Mouse (Mus musculus) kidney, postnatal 0 days (tissue): Measurements from ENCODE around the gene Phgdh. TPM values are rescaled to one million over a fixed set of nuclear protein-coding genes. Genes with fewer than 3 reads are reported as not detected.
"Not testable (repeated sequence)": the region's sequence is repeated elsewhere in the genome, so short reads cannot be mapped to it uniquely, and the experiment has no call there.

Source experiments
- ATAC-seq: fragments of 200-750 bp; cut with Nextera tagmentation; replicated peaks from 2 replicates; pipeline ENCODE4 v1.8.0; 2017; ENCODE audit warnings: low read depth, moderate number of reproducible peaks, moderate TSS enrichment, moderate library complexity; ENCODE audit not compliant: low FRiP score
- DNase-seq: peaks from one replicate; pipeline ENCODE4 v3.0.0-alpha.2; 2016; ENCODE audit warnings: low spot score
- H3K27ac ChIP-seq: fragments of 300-500 bp; sonication (generic); 2 replicates; pipeline ENCODE4 v1.5.1; 2014; ENCODE audit warnings: mild to moderate bottlenecking
- H3K27me3 ChIP-seq: fragments of 300-500 bp; sonication (generic); 2 replicates; pipeline ENCODE4 v1.6.1; 2014; ENCODE audit warnings: low read length, mixed read lengths; ENCODE audit not compliant: insufficient read depth
- H3K36me3 ChIP-seq: fragments of 300-500 bp; sonication (generic); 2 replicates; pipeline ENCODE4 v1.6.1; 2014; ENCODE audit warnings: low read length, mixed read lengths; ENCODE audit not compliant: insufficient read depth
- H3K4me1 ChIP-seq: fragments of 300-500 bp; sonication (generic); replicated peaks from 2 replicates; pipeline ENCODE4 v1.6.1; 2014; ENCODE audit warnings: antibody characterized with exemption, low read length, mixed read lengths; ENCODE audit not compliant: insufficient read depth
- H3K4me2 ChIP-seq: fragments of 300-500 bp; sonication (generic); 2 replicates; pipeline ENCODE4 v1.6.1; 2014; ENCODE audit warnings: mild to moderate bottlenecking, low read length, moderate library complexity, mixed read lengths
- H3K4me3 ChIP-seq: fragments of 300-500 bp; sonication (generic); replicated peaks from 2 replicates; pipeline ENCODE4 v1.5.1; 2014; ENCODE audit warnings: low read depth, low read length
- H3K9ac ChIP-seq: fragments of 300-500 bp; sonication (generic); 2 replicates; pipeline ENCODE4 v1.6.1; 2014; ENCODE audit warnings: low read depth, low read length
- H3K9me3 ChIP-seq: fragments of 300-500 bp; sonication (generic); replicated peaks from 2 replicates; pipeline ENCODE4 v1.6.1; 2016; ENCODE audit warnings: low read length, inconsistent platforms, mixed read lengths
- CTCF ChIP-seq: IDR thresholded peaks from 2 replicates; pipeline ENCODE4 v1.5.1; 2016; ENCODE audit warnings: antibody characterized with exemption, low read depth, mild to moderate bottlenecking, moderate library complexity
- WGBS: fragments of 180-500 bp; shearing (Covaris S2); extraction: QIAGEN DNeasy Blood & Tissue Kit; methylation state at CpG from one replicate; pipeline ENCODE4 v1.1.7; 2014; 5-methylcytosine and 5-hydroxymethylcytosine counted together
- polyA plus RNA-seq: library from polyadenylated mRNA; unstranded; fragments of >200 nt; fragmentation: Nextera tagmentation; extraction: Ambion mirVana; gene quantifications from 2 replicates; pipeline ENCODE4 v1.2.1, GENCODE M21; 2015

Phgdh gene
- 312 and 339 TPM in 2 replicates for polyA plus RNA-seq

DNA sequence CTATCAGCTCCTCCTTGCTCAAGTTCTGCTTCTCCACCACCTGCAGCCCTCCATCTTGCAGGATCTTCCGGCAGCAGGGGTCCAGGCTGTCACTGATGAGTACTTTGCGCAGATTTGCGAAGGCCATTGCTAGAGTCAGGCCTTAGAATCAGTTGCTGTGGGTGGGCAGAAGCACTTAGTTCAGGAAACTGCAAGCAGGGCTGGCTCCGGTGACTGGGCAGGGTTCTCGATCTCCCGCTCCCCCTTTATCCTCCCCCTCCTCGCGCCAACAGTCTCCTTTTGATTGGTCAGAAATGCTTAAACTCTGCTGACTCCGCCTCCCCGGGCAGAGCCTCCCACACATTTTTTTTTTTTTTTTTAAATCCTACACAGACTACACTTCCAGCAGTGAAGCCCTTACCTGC is at the start of gene Phgdh:
TSS of gene Phgdh (minus strand) at position 285 of the 404 bp plus-strand sequence.
- DNase-seq (peak; percentile 92), ATAC-seq (peak; percentile 81)
- not testable (repeated sequence) for H3K9me3 ChIP-seq, H3K36me3 ChIP-seq, H3K27me3 ChIP-seq
- H3K9ac ChIP-seq, result peak within 1 kb of the TSS; percentile 60
- H3K4me1 ChIP-seq, result peaks cover 20% of the 10 kb centered on the region; the same call in 1 of the 2 replicates
- 2% methylated on average over 9 of the region's 10 CpGs for WGBS
- peak within 1 kb of the TSS; percentile 72 for H3K27ac ChIP-seq
- peak within 1 kb of the TSS; percentile 93 for H3K4me2 ChIP-seq
- peak within 1 kb of the TSS; percentile 56 for H3K4me3 ChIP-seq

DNA sequence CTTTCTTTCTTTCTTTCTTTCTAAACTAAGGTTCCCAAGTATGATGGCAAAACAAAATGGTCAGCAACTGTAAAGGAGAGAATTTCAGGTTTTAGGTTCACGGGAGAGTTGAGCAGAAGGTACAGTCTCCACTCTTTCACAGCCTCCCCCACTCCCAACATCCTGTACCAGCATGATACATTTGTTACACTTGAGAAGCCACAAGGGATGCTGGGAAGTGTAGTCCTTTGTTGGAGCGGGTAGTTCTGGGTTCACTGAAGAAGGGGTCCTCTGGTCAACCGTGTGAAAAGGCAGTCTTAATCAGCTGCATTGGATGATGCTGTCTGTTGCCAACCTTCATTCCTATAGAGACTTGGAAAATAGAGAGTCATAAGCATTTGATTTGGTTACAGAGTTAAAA is 49.5 kb upstream of the Phgdh start:
- Histone ChIP-seq H3K36me3 (no peaks in the 10 kb centered on the region), H3K4me2 (no peak overlapping the region), H3K9me3 (no peaks in the 10 kb centered on the region), H3K4me1 (peaks cover 11% of the 10 kb centered on the region), H3K9ac (no peak overlapping the region), H3K27ac (no peak overlapping the region), H3K4me3 (no peak overlapping the region), H3K27me3 (no peaks in the 10 kb centered on the region)
- no peak for ATAC-seq
- DNase-seq, result peak; percentile 43
- 36% methylated on average over 3 of the region's 3 CpGs for WGBS
- TF ChIP-seq CTCF, result no peak

DNA sequence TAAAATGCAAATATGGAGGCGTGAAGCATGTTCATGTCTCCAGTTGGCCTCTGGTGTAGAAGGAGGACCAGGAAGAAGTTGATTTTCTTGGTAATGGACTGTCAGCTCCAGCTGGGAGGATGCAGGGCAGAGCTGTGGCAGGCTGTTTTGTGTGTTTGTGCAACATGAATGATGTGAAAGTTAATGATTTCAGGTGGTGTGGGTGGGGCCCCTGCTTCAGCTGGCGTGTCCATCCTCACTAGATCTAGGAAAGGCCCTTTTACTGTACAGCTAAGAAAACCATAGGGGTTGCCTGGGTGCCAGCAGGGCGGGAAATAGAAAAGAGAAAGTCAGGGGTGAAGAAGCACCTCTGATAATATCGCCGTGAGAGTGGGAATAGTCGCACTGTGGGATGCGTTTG is 48.0 kb upstream of the Phgdh start:
- DNase-seq (no peak), ATAC-seq (no peak)
- Histone ChIP-seq H3K27me3 (no peaks in the 10 kb centered on the region), H3K9ac (no peak overlapping the region), H3K9me3 (no peaks in the 10 kb centered on the region), H3K4me3 (no peak overlapping the region), H3K27ac (no peak overlapping the region), H3K36me3 (no peaks in the 10 kb centered on the region), H3K4me1 (peaks cover 18% of the 10 kb centered on the region), H3K4me2 (no peak overlapping the region)
- TF ChIP-seq CTCF, result no peak
- WGBS, result 66% methylated on average over 7 of the region's 7 CpGs

DNA sequence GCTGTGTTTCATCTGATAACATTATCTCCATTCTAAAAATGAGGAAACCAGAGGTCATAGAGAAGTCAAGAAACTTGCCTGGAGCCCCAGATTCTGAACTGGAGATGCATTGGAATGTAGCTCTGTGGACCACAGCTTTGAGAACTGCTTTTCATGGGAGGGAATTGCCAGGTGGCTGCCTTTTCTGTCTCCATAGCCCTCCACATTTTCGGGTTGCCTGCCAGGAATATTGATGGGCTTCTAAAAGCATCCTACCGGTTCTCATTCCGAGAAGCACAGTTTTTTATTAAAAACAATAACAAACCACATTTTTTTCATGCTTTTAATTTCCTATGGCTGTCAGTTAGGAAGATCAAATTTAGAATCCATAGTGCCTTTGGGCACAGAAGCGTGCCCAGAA is 47.3 kb upstream of the Phgdh start:
- no peaks in the 10 kb centered on the region for H3K27me3 ChIP-seq
- H3K27ac ChIP-seq, result no peak overlapping the region
- H3K4me2 ChIP-seq, result no peak overlapping the region
- H3K4me1 ChIP-seq, result peaks cover 18% of the 10 kb centered on the region
- no peaks in the 10 kb centered on the region for H3K9me3 ChIP-seq
- ATAC-seq (no peak), DNase-seq (no peak)
- no peak overlapping the region for H3K9ac ChIP-seq
- H3K36me3 ChIP-seq, result no peaks in the 10 kb centered on the region
- WGBS, result 38% methylated on average over 4 of the region's 4 CpGs
- no peak overlapping the region for H3K4me3 ChIP-seq
- TF ChIP-seq CTCF, result no peak

DNA sequence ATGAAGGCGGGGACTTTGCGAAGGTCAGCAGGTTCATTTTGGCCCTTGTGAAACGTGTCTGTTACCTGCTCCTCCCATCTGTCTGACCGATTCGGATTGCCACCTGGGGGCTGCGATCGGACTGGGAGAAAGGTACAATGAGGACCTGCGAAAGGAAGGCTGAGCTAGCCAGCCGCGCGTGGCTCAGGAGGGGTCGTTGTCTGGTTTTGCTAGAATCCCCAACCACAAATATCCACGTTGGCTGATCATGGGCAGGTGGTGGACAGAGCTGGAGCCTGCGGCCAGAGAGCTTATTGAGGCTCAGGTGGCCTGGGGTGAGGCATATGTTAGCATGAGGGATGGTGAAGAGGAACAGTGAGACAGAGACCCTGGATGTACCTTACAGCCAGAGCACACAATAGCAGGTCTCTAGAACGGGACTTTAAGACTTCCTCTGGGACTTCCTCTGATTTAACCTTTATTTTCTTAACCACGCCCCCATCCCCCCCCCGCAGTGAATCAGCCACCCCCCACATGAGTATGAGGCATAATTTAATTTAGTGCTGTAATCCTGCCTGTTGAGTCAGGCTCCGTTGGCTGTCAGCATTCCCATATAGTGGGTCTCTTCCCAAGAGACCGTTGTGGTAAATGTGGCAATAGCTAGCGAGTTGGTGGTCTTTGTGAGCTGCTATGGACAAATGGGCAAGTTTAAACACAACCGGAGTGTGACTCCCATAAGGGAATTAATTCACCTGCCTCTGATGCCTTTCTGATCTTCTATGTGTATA is 43.4 kb upstream of the Phgdh start:
- Histone ChIP-seq H3K9ac (peak overlapping the region; percentile 77), H3K27ac (peak overlapping the region; percentile 84; the same call in 1 of the 2 replicates), H3K4me1 (peaks cover 21% of the 10 kb centered on the region), H3K4me3 (peak overlapping the region; percentile 78), H3K9me3 (no peaks in the 10 kb centered on the region), H3K4me2 (peak overlapping the region; percentile 97), H3K27me3 (no peaks in the 10 kb centered on the region), H3K36me3 (no peaks in the 10 kb centered on the region)
- WGBS, result 4% methylated on average over 21 of the region's 21 CpGs
- no peak for DNase-seq
- 0 out of 2 replicates have a peak, but pooled peaks have one; percentile 2 for ATAC-seq
- no peak for TF ChIP-seq CTCF

DNA sequence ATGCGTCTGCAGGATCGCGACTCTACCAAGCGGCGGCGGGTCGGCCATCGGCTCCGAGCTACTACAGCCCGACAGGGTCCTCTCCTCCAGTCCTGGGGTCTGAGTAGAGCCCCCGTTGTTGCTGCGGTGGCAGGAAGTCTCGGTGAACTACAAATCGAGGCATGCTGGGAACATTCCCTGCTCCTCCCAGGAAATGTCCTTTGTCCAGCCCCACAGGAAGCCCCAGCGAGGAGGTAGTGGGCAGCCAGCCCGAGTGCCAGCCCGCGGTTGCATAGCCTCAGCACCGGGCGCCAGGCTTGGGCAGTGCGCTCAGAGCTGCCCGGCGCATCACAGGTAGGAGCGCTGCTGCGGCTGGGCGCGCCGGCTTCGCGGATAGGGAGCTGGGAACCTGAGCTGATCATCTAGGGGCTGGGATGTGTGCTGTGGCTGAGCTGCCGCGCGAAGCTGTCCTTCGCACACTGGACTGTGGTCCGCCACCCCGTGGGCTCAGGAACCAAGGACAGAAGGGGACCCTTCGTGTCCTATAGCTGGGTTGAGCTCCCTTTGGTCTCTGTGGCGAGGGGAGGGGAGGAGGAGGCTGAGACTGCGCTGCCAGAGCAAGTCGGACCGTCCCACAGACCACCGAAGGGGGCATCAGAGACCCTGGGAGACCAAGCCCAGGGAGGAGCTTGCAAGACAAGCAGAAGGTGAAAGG is 42.6 kb upstream of the Phgdh start, which contains the start of gene Zfp697:
TSS of gene Zfp697 (plus strand) at position 216 of the 694 bp plus-strand sequence.
- Histone ChIP-seq H3K4me2 (peak within 1 kb of the TSS; percentile 97), H3K9me3 (no peaks in the 10 kb centered on the region), H3K9ac (peak within 1 kb of the TSS; percentile 77), H3K4me1 (peaks cover 19% of the 10 kb centered on the region), H3K27me3 (no peaks in the 10 kb centered on the region), H3K27ac (peak within 1 kb of the TSS; percentile 84), H3K36me3 (no peaks in the 10 kb centered on the region), H3K4me3 (peak within 1 kb of the TSS; percentile 78)
- ATAC-seq (peak; percentile 85), DNase-seq (peak; percentile 86)
- peak; percentile 48 for TF ChIP-seq CTCF
- under 1% methylated on average over 42 of the region's 42 CpGs for WGBS
